Mouse (Mus musculus) kidney, embryonic 14.5 days (tissue): ENCODE measurements around the gene Zbtb44. TPM values are rescaled to one million over a fixed set of nuclear protein-coding genes. Genes with fewer than 3 reads are reported as not detected.
"Not testable (repeated sequence)": the region's sequence is repeated elsewhere in the genome, so short reads cannot be mapped to it uniquely, and the experiment has no call there.

Experiments
- ATAC-seq: fragments of 200-750 bp; cut with Nextera tagmentation; 2 replicates; pipeline ENCODE4 v1.8.0; 2017; ENCODE audit warnings: moderate number of reproducible peaks, mild to moderate bottlenecking, moderate TSS enrichment, moderate library complexity; ENCODE audit not compliant: low FRiP score, low TSS enrichment
- H3K27ac ChIP-seq: fragments of 300-500 bp; sonication (generic); 2 replicates; pipeline ENCODE4 v1.5.1; 2014; ENCODE audit warnings: low read depth, mild to moderate bottlenecking, low read length, moderate library complexity, mixed read lengths
- H3K27me3 ChIP-seq: fragments of 300-500 bp; sonication (generic); 2 replicates; pipeline ENCODE4 v1.6.1; 2014; ENCODE audit warnings: mild to moderate bottlenecking, low read length; ENCODE audit not compliant: control insufficient read depth, insufficient read depth
- H3K36me3 ChIP-seq: fragments of 300-500 bp; sonication (generic); 2 replicates; pipeline ENCODE4 v1.6.1; 2014; ENCODE audit warnings: low read length, mixed read lengths; ENCODE audit not compliant: control insufficient read depth, insufficient read depth
- H3K4me1 ChIP-seq: fragments of 300-500 bp; sonication (generic); 2 replicates; pipeline ENCODE4 v1.6.1; 2014; ENCODE audit warnings: low read length, mixed read lengths; ENCODE audit not compliant: control insufficient read depth, insufficient read depth
- H3K4me2 ChIP-seq: fragments of 300-500 bp; sonication (generic); replicated peaks from 2 replicates; pipeline ENCODE4 v1.6.1; 2014; ENCODE audit warnings: low read depth, mild to moderate bottlenecking, low read length
- H3K4me3 ChIP-seq: fragments of 300-500 bp; sonication (generic); 2 replicates; pipeline ENCODE4 v1.5.1; 2014; ENCODE audit warnings: mild to moderate bottlenecking, low read length
- H3K9ac ChIP-seq: fragments of 300-500 bp; sonication (generic); 2 replicates; pipeline ENCODE4 v1.6.1; 2014; ENCODE audit warnings: low read depth, mild to moderate bottlenecking, low read length, moderate library complexity
- H3K9me3 ChIP-seq: fragments of 300-500 bp; sonication (generic); 2 replicates; pipeline ENCODE4 v1.6.1; 2016; ENCODE audit warnings: low read length; ENCODE audit not compliant: control insufficient read depth
- WGBS: fragments of 180-500 bp; shearing (Covaris S2); extraction: QIAGEN DNeasy Blood & Tissue Kit; methylation state at CpG from one replicate; pipeline ENCODE4 v1.1.7; 2014; 5-methylcytosine and 5-hydroxymethylcytosine counted together
- polyA plus RNA-seq: library from polyadenylated mRNA; unstranded; fragments of >200 nt; fragmentation: Nextera tagmentation; extraction: Ambion mirVana; gene quantifications from 2 replicates; pipeline ENCODE4 v1.2.1, GENCODE M21; 2014

Zbtb44 gene
- polyA plus RNA-seq, 1 experiment from 2014 or later = 7.5 TPM

- ATAC-seq = no peak
- Histone ChIP-seq H3K4me2 (peak overlapping the region; percentile 88), H3K4me1 (0 out of 2 replicates have a peak, but pooled peaks cover 6% of the 10 kb centered on the region), H3K4me3 (peak overlapping the region; percentile 91), H3K9me3 (no peaks in the 10 kb centered on the region), H3K27me3 (no peaks in the 10 kb centered on the region), H3K36me3 (peaks cover 8% of the 10 kb centered on the region; the same call in 1 of the 2 replicates), H3K9ac (peak overlapping the region; percentile 84), H3K27ac (no peak overlapping the region)
- 19% methylated on average over 8 of the region's 8 CpGs for WGBS
Observed at GRCm38 (mm10) chr9:31031414-31031843, 985 bp downstream of the Zbtb44 start.

DNA sequence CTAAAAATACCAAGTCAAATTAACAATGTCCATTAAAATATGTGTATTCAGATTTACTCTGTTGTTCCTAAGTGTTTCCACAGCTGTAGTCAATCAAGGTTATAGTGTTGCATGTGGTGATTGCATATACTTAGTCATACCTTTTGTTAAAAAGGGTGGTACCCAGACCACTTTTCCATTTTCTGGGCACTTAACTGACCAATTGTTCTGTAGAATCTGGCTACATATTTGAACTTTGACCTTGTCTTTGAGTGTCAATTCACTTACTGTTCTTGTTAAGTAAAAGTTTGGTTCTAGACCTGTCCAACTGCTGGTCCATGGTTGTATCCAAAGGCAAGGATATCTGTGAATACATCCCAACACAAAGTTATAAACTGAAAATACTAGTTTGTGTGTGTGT is 2.1 kb downstream of the Zbtb44 start:
- Histone ChIP-seq H3K9ac (no peak overlapping the region), H3K27ac (no peak overlapping the region), H3K36me3 (peaks cover 8% of the 10 kb centered on the region; the same call in 1 of the 2 replicates), H3K4me3 (no peak overlapping the region), H3K9me3 (no peaks in the 10 kb centered on the region), H3K27me3 (no peaks in the 10 kb centered on the region), H3K4me1 (0 out of 2 replicates have a peak, but pooled peaks cover 6% of the 10 kb centered on the region), H3K4me2 (no peak overlapping the region)
- no peak for ATAC-seq

- WGBS = 94% methylated on average over 5 of the region's 5 CpGs
- H3K9ac ChIP-seq = no peak overlapping the region
- no peak overlapping the region for H3K27ac ChIP-seq
- no peaks in the 10 kb centered on the region for H3K27me3 ChIP-seq
- no peak overlapping the region for H3K4me3 ChIP-seq
- no peaks in the 10 kb centered on the region for H3K4me1 ChIP-seq
- peaks cover 10% of the 10 kb centered on the region; the same call in 1 of the 2 replicates for H3K36me3 ChIP-seq
- H3K9me3 ChIP-seq = no peaks in the 10 kb centered on the region
- H3K4me2 ChIP-seq = no peak overlapping the region
- no peak for ATAC-seq
Observed at GRCm38 (mm10) chr9:31050208-31050607, 19.8 kb downstream of the Zbtb44 start.

GRCm38 (mm10) chr9:31051509-31051908 is 21.1 kb downstream of the Zbtb44 start:
- not testable (repeated sequence) for H3K4me1 ChIP-seq, H3K27ac ChIP-seq, H3K27me3 ChIP-seq, H3K4me3 ChIP-seq, ATAC-seq, H3K36me3 ChIP-seq, H3K9me3 ChIP-seq, H3K9ac ChIP-seq, H3K4me2 ChIP-seq
- 87% methylated on average over 5 of the region's 6 CpGs for WGBS

DNA sequence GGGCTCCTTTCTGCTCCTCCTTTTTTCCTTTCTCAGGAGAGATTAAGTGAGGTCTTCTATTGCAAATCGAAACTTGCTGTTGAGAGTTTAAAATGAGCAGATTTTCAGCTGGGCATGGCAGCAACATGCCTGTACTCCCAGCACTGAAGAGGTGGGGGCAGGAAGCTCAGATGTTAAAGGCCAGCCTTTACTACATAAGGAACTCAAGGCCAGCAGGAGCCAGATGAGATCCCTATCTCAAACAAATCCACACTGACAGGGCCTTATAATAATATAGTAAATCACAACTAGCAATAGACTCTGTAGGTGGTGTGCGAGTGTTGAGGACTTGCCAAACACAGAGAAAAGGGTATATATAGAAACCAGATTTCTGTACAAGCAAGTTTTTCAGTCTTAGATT is 28.3 kb downstream of the Zbtb44 start:
- Histone ChIP-seq H3K36me3 (peaks cover 27% of the 10 kb centered on the region), H3K27ac (no peak overlapping the region), H3K27me3 (no peaks in the 10 kb centered on the region), H3K4me3 (no peak overlapping the region), H3K9ac (no peak overlapping the region), H3K9me3 (no peaks in the 10 kb centered on the region), H3K4me1 (no peaks in the 10 kb centered on the region), H3K4me2 (no peak overlapping the region)
- 57% methylated on average over 2 of the region's 2 CpGs for whole genome bisulfite sequencing
- no peak for ATAC-seq

GRCm38 (mm10) chr9:31070706-31071105 is 40.3 kb downstream of the Zbtb44 start:
- H3K9ac ChIP-seq = no peak overlapping the region
- no peaks in the 10 kb centered on the region for H3K9me3 ChIP-seq
- 94% methylated on average over 8 of the region's 8 CpGs for WGBS
- no peaks in the 10 kb centered on the region for H3K4me1 ChIP-seq
- no peaks in the 10 kb centered on the region for H3K27me3 ChIP-seq
- H3K4me3 ChIP-seq = no peak overlapping the region
- H3K36me3 ChIP-seq = peaks cover 23% of the 10 kb centered on the region
- H3K4me2 ChIP-seq = no peak overlapping the region
- no peak for ATAC-seq
- no peak overlapping the region for H3K27ac ChIP-seq

DNA sequence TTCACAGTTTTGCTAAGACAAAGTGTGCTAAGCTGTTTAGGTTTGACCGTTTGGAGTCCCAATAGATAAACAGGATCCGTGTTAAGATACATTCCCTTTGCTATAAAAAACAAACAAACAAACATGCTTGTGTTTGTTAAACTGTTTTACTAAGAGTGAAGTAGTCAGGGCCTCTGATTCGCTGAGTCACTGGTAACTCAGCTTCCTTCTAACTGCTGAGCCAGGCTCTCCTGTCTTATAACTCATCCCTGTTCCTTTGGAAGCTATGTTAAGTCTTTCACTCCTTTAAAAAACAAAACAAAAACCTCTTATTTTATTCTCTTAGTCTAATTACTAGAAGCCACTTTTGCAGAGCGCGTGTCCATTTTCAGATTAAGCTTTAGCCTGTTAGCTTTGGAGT is 41.8 kb downstream of the Zbtb44 start:
- Histone ChIP-seq H3K9me3 (no peaks in the 10 kb centered on the region), H3K4me3 (no peak overlapping the region), H3K27ac (no peak overlapping the region), H3K4me1 (no peaks in the 10 kb centered on the region), H3K9ac (no peak overlapping the region), H3K27me3 (no peaks in the 10 kb centered on the region), H3K4me2 (no peak overlapping the region), H3K36me3 (peaks cover 11% of the 10 kb centered on the region; the same call in 1 of the 2 replicates)
- WGBS = 87% methylated on average over 5 of the region's 5 CpGs
- no peak for ATAC-seq

- no peak for ATAC-seq
- Histone ChIP-seq H3K4me1 (no peaks in the 10 kb centered on the region), H3K27me3 (no peaks in the 10 kb centered on the region), H3K9ac (no peak overlapping the region), H3K27ac (no peak overlapping the region), H3K9me3 (no peaks in the 10 kb centered on the region), H3K4me2 (no peak overlapping the region), H3K4me3 (no peak overlapping the region), H3K36me3 (peaks cover 6% of the 10 kb centered on the region; the same call in 1 of the 2 replicates)
- 84% methylated on average over 7 of the region's 7 CpGs for WGBS
Observed at GRCm38 (mm10) chr9:31073797-31074196, 43.4 kb downstream of the Zbtb44 start.

GRCm38 (mm10) chr9:31074836-31075235 is 44.4 kb downstream of the Zbtb44 start:
- Histone ChIP-seq H3K36me3 (no peaks in the 10 kb centered on the region; the same call in 1 of the 2 replicates), H3K27ac (no peak overlapping the region), H3K27me3 (no peaks in the 10 kb centered on the region), H3K4me1 (no peaks in the 10 kb centered on the region), H3K9ac (no peak overlapping the region), H3K4me3 (no peak overlapping the region), H3K9me3 (no peaks in the 10 kb centered on the region), H3K4me2 (no peak overlapping the region)
- 82% methylated on average over 10 of the region's 10 CpGs for WGBS
- no peak for ATAC-seq
